Mouse (Mus musculus): Measurements from ENCODE around the gene Rab40c.
"Not testable (repeated sequence)": the region's sequence is repeated elsewhere in the genome, so short reads cannot be mapped to it uniquely, and the experiment has no call there.

The Rab40c gene

GRCm38 (mm10) chr17:25874148-25874720 is 45.3 kb downstream of the Rab40c start:
- no peak for DNase-seq

DNA sequence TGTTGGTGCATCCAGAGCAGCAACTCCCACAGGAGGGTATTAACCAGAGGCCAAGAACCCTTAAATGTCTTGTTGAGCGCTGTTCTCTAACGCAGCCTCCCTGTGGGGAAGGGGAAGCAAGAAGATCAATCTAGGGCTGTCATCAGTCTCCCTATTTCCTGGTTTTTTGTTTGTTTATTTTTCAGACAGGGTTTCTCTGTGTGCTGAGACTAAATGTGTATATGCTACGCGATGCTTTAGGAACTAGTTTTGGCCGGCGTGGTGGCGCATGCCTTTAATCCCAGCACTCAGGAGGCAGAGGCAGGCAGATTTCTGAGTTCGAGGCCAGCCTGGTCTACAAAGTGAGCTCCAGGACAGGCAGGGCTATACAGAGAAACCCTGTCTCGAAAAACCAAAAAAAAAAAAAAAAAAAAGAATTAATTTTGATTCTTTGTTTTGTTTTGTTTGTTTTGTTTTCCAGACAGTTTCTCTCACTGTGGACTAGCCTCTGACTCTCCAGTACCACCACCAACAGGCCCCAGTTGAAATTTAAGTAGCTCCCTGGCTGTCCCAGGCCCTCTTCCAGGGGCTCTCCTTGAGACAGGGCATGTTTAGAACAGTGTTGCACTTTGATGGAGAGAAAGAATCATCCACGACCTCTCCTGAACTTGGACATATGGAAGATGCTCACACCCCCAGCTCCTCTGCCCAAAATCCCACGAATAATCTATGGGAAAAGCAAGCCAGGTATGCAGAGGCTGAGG is 46.0 kb downstream of the Rab40c start:
- no peak for DNase-seq

- DNase-seq: no peak
Observed at GRCm38 (mm10) chr17:25872676-25873075, 46.9 kb downstream of the Rab40c start.

DNA sequence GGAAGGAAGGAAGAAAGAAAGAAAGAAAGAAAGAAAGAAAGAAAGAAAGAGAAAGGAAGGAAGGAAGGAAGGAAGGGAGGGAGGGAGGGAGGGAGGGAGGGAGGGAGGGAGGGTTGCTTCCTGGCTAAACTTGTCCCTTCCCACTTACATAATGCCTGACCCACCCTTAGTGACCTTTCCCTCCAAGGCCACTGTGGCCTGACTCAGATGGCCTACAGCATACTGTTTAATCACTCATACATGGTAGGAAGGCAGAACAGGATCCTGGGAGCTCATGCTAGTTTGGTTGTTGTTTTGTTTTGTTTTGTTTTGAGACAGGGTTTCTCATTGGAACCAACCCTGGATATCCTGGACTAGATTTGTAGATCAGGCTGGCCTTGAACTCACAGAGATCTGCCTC is 48.0 kb downstream of the Rab40c start:
- DNase-seq: not testable (repeated sequence)

GRCm38 (mm10) chr17:25869954-25870353 is 49.6 kb downstream of the Rab40c start:
- no peak for DNase-seq

- DNase-seq: no peak
Observed at GRCm38 (mm10) chr17:25869498-25869897, 50.0 kb downstream of the Rab40c start.

GRCm38 (mm10) chr17:25868601-25869191 is 50.8 kb downstream of the Rab40c start, which contains the start of gene Mcrip2:
Mcrip2 (minus strand) TSS chr17:25868764.
- peak; percentile 72 for DNase-seq

- peak; percentile 45 for DNase-seq
Observed at GRCm38 (mm10) chr17:25867836-25868600, 51.5 kb downstream of the Rab40c start.

- DNase-seq: no peak
Observed at GRCm38 (mm10) chr17:25867509-25867835, 52.1 kb downstream of the Rab40c start.

DNA sequence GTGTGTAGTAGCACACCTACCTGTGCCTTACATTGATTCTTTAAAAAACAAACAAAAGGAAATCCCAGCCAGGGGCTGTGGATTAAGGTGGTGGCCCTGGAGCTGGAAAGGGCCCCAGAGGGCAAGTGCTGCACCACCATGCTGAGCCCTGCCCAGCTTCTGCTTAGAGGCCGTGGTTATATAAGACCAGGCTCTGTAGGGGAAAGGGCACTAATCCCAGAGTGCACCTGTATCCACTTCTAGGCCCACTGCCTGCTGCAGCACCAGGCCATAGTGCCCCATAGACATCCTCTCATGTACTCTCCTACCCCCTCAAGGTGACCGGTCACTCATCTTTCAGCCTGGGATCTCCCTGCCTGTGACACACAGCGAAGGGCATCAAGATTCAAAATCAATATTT is 53.4 kb downstream of the Rab40c start:
- DNase-seq: no peak

- DNase-seq: no peak
Observed at GRCm38 (mm10) chr17:25865288-25865687, 54.2 kb downstream of the Rab40c start.

DNA sequence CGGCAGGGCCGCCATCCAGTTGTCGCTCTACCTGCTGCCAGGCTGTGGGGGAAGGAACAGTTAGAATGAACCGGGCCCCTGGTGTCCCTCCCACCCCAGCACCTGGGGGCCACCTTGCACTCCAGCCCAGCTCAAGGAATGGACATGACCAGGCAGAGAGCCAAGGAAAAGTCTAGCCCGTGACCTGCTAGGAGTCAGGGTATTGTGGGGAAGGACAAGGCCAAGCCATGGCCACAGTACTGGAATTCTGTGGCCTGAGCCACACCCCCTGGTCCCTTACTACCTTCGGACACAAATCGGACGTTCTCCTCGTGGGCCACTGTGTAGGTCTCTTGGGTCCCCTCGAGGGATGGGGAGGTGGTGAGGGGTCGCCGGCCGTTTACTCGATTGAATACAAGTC is 55.2 kb downstream of the Rab40c start:
- no peak for DNase-seq

DNA sequence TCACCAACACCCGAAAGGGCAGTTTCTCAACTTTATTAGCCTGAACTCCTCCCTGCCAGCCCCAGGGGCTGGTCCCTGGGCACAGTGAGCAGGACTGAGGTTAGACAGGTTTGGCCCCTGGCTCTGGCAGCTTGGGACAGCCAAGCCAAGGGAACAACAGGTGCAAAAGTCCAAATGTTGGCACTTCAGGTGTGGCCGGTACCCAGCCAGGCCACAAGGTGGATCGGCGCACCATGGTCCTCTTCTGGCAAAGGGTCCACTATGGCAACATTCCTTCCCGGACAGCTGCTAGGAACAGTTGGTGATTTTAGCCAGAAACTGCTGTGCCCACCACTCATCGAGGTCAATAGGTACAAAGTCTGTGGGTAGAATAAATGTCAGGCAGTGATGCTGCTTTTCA is 55.8 kb downstream of the Rab40c start:
- no peak for DNase-seq

GRCm38 (mm10) chr17:25861704-25862612 is 57.6 kb downstream of the Rab40c start:
- DNase-seq: no peak

DNA sequence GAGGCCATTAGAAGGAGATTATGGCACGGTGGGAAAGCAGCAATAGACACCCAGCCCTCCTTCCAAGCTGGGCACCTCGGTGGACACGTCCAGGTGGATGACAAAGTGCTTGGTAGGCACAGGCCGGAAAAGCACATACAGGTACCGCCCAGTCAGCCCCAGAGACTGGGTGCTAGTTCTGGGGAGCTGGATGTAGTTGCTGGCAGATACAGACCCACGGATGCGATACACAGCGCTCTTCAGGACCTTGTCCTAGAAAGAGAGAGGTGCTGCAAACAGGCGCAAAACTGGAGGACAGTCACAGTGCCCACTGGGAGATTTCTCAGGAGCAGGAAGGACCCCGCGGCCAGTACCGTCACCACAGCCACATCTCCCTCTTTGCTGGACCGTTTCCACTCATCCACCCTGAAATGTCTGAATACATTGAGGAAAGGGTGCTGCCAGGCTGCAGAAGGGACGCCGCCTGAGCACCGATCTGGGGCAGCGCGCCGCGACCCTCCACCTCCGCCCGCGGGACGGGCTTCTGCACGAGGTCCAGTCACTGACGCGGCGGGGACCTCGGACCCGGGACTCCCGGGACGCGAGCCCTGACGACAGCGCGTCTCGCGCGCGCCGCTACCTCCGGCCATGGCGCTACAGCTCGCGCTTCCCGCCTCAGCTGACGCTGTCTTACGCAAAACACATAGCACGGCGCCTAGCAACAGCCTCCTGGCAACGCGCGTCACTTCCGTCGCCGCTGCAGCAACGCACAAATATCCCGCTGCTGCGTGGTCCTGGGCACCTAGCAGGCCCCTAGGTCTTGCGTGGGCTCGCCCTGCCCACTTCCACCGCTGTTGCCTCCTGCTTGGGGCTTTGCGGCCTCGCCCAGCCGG is 58.5 kb downstream of the Rab40c start, which contains the start of gene Wdr90:
Wdr90 (minus strand) TSS at position 670 of the 872 bp plus-strand sequence.
- peak; percentile 91 for DNase-seq

DNA sequence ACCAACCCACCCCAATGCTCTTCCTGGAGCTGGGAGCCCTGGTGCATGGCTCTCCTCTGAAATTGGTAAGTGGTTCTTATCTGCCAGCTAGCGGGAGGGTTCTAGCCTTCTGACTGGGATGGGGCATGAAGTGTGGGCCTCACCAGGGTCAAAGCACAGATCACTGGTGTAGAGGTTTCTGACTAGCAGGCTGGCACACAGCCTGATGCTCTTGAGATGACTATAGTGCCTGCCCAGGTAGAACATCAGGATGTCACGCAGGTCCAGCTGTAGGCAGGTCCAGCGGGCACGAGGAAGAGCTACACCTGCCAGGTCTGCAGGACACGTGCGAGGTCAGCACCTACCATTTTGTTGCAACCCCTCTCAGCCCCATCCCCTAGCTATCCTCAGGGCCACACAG is 59.3 kb downstream of the Rab40c start:
- DNase-seq: no peak

GRCm38 (mm10) chr17:25844396-25844901 is 75.1 kb downstream of the Rab40c start, which contains the start of gene Rhot2:
Rhot2 (minus strand) TSS chr17:25844851.
- peak; percentile 95 for DNase-seq

GRCm38 (mm10) chr17:25843636-25844395 is 75.7 kb downstream of the Rab40c start:
- peak; percentile 42 for DNase-seq

GRCm38 (mm10) chr17:25843122-25843521 is 76.4 kb downstream of the Rab40c start:
- no peak for DNase-seq

- no peak for DNase-seq
Observed at GRCm38 (mm10) chr17:25842509-25842908, 77.0 kb downstream of the Rab40c start.

All from right cerebral cortex, postnatal 14 days (tissue).